Mouse (Mus musculus) brain, embryonic 18.5 days (tissue): ENCODE results near the gene Necap1.

Experiments
- DNase-seq: peaks from one replicate; pipeline ENCODE4 v3.0.0-alpha.2; 2012; ENCODE audit warnings: low read depth, low spot score

The Necap1 gene

DNA sequence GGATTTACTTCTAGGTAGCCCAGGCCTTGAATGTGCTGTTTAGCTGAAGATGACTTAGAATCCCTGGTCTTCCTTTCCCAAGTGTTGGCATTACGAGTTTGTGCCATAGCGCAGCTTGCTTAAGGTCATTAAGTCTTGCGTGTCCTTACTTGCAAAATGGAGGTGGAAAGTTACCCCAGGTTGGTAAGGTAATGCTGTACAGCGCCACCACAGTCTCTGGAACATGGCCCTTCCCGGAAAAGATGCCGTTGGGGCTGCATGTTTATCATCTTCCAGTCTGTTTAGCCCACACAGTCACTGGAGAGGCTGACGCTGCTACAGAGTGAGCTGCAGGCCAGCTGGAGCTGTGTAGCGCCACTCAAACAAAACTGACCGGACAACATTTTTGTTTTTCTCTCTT is 9.3 kb downstream of the Necap1 start:
- DNase-seq: no peak

DNA sequence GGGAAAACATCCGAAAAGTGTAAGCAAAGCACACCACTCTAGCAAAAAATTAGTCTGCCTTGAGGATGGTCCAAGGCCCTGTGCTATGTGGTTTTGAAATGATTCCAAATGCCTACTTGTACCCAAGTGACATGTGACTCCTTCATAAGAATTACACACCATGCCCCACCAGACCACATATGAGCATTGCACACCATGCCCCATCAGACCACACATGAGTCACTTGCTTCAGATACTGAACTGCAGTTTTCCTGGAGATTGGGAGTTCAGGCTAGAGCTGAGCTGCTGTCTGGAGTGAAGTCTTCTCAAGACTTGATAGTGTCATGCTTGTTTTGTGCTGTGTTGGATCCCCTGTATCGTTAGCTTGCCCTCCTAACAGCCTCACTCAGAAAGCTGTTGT is 15.3 kb downstream of the Necap1 start:
- DNase-seq: no peak

DNA sequence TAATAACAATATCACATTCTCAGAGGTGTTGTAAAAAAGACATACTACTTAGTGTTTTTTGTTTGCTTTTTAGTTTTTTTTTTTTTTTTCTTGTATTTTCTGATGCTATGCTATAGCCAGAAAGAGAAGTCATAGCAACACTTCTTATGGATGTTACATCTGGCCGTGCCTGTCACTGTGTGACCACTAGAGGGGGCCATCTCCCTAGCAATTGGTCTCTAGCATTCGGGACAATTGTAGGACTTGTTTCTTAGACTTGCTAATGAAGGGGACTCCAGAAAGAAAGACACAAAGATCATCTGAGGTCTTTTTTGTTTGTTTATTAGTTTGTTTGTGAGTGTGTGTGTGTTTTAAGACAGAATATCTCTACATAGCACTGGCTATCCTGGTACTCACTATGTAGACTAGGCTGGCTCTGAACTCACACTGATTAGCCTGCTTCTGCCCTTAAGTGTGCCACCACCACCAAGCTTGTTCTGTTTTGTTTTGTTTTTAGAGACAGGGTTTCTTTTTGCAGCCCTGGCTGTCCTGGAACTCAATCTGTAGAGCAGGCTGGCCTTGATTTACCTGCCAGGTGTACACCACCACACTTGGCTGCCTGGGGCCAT is 18.3 kb downstream of the Necap1 start:
- no peak for DNase-seq

DNA sequence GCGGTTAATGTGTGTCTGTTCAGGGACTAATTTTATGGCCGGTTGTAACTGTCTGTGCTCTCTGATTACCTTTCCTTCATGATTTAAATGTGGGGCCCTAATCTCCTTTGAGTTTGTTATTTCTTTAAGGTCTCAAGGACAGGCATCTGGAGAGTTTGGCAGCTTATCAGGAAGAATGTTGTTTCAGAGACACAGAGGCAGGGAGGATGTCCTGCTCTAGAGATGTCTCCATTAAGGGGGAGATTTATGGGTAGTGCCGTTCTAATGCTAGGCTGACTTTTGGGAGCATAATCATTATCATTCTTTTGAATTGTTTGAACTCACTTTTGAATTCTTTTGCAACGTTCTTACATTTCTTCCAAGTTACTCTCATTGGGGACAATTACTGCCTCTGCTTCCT is 45.6 kb downstream of the Necap1 start:
- no peak for DNase-seq

DNA sequence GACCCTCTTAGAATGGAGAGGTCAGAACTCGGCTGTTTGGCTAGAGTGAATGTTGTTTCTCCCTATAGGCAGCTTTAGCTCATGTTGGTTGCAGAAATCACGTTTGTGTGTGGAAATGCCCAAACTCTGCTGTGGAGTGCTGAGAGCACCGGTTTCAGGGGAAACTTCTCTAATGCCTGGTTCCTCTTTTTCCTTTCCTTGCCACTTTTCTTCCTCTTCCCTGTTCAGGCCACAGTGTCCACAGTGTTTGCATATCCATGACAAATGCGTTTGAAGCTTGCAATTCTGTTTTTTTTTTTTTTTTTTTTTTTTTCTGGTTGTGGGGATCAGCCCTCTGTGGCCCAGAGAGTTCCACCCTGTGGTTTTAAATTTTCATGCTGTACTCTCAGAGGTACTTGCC is 47.2 kb downstream of the Necap1 start, which contains the start of gene Clec4a1:
TSS of gene Clec4a1 (plus strand) at position 398 of the 400 bp plus-strand sequence.
- no peak for DNase-seq

DNA sequence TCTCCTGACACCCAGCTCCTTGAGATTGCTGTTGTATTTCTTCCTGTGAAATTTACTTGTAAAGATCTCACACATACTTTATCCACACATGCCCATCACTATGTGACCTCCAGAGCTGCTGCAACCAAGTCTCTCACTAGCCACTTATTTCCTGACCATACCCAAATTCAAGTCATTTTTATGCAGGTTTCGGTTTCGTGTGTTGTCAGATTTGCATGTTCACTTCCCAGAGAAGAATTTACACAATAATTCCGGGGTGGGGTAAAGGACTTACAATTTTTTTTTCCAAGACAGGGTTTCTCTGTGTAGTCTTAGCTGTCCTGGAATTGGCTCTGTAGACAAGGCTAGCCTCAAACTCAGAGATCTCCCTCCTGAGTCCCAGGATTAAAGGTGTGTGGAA is 60.6 kb downstream of the Necap1 start:
- DNase-seq: no peak
